Mouse (Mus musculus) olfactory bulb, adult 2 months (tissue): Measurements from ENCODE around the gene Rreb1.

Experiments
- CTCF ChIP-seq: fragments of 200-500 bp; IDR thresholded peaks from 2 replicates; pipeline ENCODE4 v1.5.1; 2012; ENCODE audit warnings: low read depth, mild to moderate bottlenecking, low read length, moderate library complexity; ENCODE audit not compliant: insufficient read depth
- POLR2A ChIP-seq: fragments of 200-500 bp; IDR thresholded peaks from 2 replicates; pipeline ENCODE4 v1.6.1; 2012; ENCODE audit warnings: mild to moderate bottlenecking, low read depth, low read length, moderate library complexity; ENCODE audit not compliant: insufficient read depth

- TF ChIP-seq POLR2A (no peak), CTCF (no peak)
Observed at GRCm38 (mm10) chr13:37880581-37881130, 102.5 kb downstream of the Rreb1 start.
